Comparison of ENCODE assay signal across 17 mouse cellular contexts in the genomic region with DNA sequence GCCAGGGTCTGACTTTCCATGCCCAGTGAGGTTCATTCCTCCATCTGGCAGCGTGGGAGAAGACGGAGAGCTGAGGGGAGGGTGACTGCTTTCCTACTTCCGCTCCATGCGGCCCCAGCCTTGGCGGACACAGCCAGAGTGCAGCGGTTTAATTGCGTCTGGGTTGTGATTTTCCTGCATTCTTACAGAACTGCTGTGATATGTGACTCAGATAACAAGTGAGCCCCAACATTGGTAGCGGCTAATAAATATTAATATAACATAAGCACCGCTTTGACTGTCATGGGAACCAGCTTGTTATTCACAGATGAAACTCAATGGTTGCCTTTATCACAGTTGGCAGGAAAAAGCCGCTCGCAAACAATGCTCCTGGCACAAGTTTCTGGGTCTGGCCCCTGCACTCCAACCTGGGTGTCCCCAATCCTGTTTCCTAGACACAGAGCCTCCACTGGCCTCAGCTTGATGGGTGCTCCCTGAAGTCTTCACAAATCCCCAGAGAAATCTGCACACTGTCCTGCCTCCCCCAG. TPM values are rescaled to one million over a fixed set of nuclear protein-coding genes. Genes with fewer than 3 reads are reported as not detected.
DNase-seq lines count a peak whose midpoint lies in the region; ATAC-seq lines count a peak whose summit lies in the region.
"Had no signal": no experiment of that assay in that cellular context is flagged by ENCODE, and none has a peak within 500 bp of the region (broad histone marks: within the 10 kb centered on the region; RNA-seq: fewer than 3 reads in every experiment).

No protein-coding gene starts in this region.

- peak overlapping the region; percentile 7; the same call in 1 of the 2 replicates for H3K4me2 ChIP-seq in hindbrain, embryonic 16.5 days (ENCODE audit: low read length)
- H3K4me2 ChIP-seq: embryonic facial prominence, embryonic 15.5 days; intestine, embryonic 15.5 days; liver, embryonic 13.5 days had no signal

- H3K9ac ChIP-seq in hindbrain, embryonic 16.5 days (ENCODE audit: low read depth, low read length) = no peak overlapping the region
- H3K9ac ChIP-seq: embryonic facial prominence, embryonic 15.5 days; intestine, embryonic 15.5 days; liver, embryonic 13.5 days had no signal

- H3K9me3 ChIP-seq in hindbrain, embryonic 16.5 days (ENCODE audit: control insufficient read depth, low read length) = no peaks in the 10 kb centered on the region
- H3K9me3 ChIP-seq: embryonic facial prominence, embryonic 15.5 days; intestine, embryonic 15.5 days; liver, embryonic 13.5 days had no signal

- no peak overlapping the region for H3K4me3 ChIP-seq in hindbrain, embryonic 16.5 days (ENCODE audit: low read length)
- H3K4me3 ChIP-seq: embryonic facial prominence, embryonic 15.5 days; intestine, embryonic 15.5 days; liver, embryonic 13.5 days had no signal

- H3K36me3 ChIP-seq in hindbrain, embryonic 16.5 days (ENCODE audit: control insufficient read depth, insufficient read depth, low read length) = no peaks in the 10 kb centered on the region
- H3K36me3 ChIP-seq: embryonic facial prominence, embryonic 15.5 days; intestine, embryonic 15.5 days; liver, embryonic 13.5 days had no signal

- H3K4me1 ChIP-seq in hindbrain, embryonic 16.5 days (ENCODE audit: control insufficient read depth, insufficient read depth, low read depth, low read length) = peaks cover 42% of the 10 kb centered on the region
- H3K4me1 ChIP-seq: embryonic facial prominence, embryonic 15.5 days; liver, embryonic 13.5 days had no signal

- intact Hi-C loops in left cerebral cortex, postnatal 25 days (cut with DNase I) = no loop called here

- no peaks in the 10 kb centered on the region for H3K27me3 ChIP-seq in hindbrain, embryonic 16.5 days (replicated peaks; ENCODE audit: control insufficient read depth, insufficient read depth, low read length)
- H3K27me3 ChIP-seq: embryonic facial prominence, embryonic 15.5 days; intestine, embryonic 15.5 days; liver, embryonic 13.5 days had no signal

- H3K27ac ChIP-seq in hindbrain, embryonic 16.5 days (ENCODE audit: low read depth, low read length) = peak overlapping the region; percentile 69
- H3K27ac ChIP-seq: embryonic facial prominence, embryonic 15.5 days; intestine, embryonic 15.5 days; liver, embryonic 13.5 days had no signal

- peak; percentile 55; the same call in 1 of the 2 replicates for ATAC-seq in frontal cortex, adult (ENCODE audit: low TSS enrichment)
- peak; percentile 78 for ATAC-seq in hindbrain, embryonic 16.5 days
- ATAC-seq: intestine, embryonic 15.5 days had no signal

- no peak for DNase-seq in frontal cortex, postnatal 25 days (ENCODE audit: low spot score in 2 of 2)
- DNase-seq in brain, adult 2 months (ENCODE audit: low read depth, low spot score) = peak; percentile 61
- peak; percentile 20 to 52 for DNase-seq in left cerebral cortex, postnatal 25 days (ENCODE audit: low spot score in 2 of 2)
- no peak for DNase-seq in gastrocnemius, adult 18-20 months (ENCODE audit: low spot score)
- DNase-seq in T-cell, adult 2 months (ENCODE audit: low spot score) = no peak
- no peak for DNase-seq in embryo, embryonic 10.5 days (ENCODE audit: low spot score)
- DNase-seq: adrenal gland, postnatal 36 days; cerebellum, adult 9-11 months; gastrocnemius, postnatal 10 days; kidney, postnatal 36 days; liver, embryonic 13.5 days; spleen, adult 18-20 months; thymus, postnatal 14 days had no signal

- 29% methylated on average over 11 of the region's 11 CpGs for WGBS in hindbrain, embryonic 16.5 days

RNA-seq across cellular contexts. Expression of a gene that starts 43.0 kb away (rescaled TPM):
- 2.5 and 3.5 TPM in 2 replicates for polyA plus RNA-seq in hindbrain, embryonic 16.5 days (2015; fragmentation: Nextera tagmentation; extraction: Ambion mirVana)
- 10 to 100 TPM; 14.2 to 16.9 TPM for total RNA-seq in left cerebral cortex, postnatal 25 days (2021)
- under 1 TPM; 0.23 to 0.57 TPM for total RNA-seq in gastrocnemius, adult 18-20 months (2021)

Comparison
In these comparisons a context has a peak if more than half of its experiments do, and no peak if none do; other contexts are left out.
1. DNase-seq: peak in brain, adult 2 months (single experiment) and left cerebral cortex, postnatal 25 days (2 of 2); none in frontal cortex, postnatal 25 days (0 of 2), gastrocnemius, adult 18-20 months (single experiment), T-cell, adult 2 months (single experiment) and embryo, embryonic 10.5 days (single experiment).
2. RNA of a gene that starts 43.0 kb away (total RNA-seq): 14.2 to 16.9 TPM in left cerebral cortex, postnatal 25 days; 0.23 to 0.57 TPM in gastrocnemius, adult 18-20 months; every median in the first group is over 4 times any median in the second.